Mouse (Mus musculus): Measurements from ENCODE around the gene Pa2g4. TPM values are rescaled to one million over a fixed set of nuclear protein-coding genes. Genes with fewer than 3 reads are reported as not detected.

The Pa2g4 gene
- total RNA-seq, 2 experiments from 2014 or later, result 51.7 to 58.0 TPM

DNA sequence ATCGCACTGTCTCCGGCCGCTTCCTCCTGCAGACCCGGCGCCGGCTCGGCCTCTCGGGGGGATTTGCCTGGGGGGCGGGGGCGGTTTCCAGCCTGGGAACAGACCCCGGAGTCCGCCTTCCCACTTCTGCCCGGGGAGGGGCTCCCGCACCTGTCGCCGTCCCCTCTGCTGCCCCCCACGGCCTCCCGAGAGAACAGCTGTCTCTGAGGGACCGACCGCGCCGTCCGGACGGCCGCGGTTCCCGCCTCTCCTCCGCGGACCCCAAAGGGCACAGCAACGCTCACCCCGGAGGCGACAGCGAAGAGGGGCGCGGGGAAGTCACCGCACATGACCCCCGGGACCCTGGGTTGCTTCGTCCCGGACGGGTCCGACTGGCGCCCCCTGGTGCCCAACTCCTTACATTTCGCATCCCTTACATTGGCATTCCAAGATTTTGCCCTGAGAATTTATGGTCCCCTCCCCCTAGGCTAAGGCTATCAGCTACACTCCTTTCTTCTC lies 24.5 kb upstream of the Pa2g4 start:
- peak overlapping the region; percentile 52 for H3K4me3 ChIP-seq
- peak; percentile 82 for TF ChIP-seq CTCF (IDR thresholded peaks at IDR 0.05)
- no peak overlapping the region for H3K27ac ChIP-seq
- DNase-seq (ENCODE audit: extremely low spot score in 1 of 2, low spot score in 2 of 2), result peak; percentile 39 to 42
- intact Hi-C loops (cut with DNase I), result no loop called here

DNA sequence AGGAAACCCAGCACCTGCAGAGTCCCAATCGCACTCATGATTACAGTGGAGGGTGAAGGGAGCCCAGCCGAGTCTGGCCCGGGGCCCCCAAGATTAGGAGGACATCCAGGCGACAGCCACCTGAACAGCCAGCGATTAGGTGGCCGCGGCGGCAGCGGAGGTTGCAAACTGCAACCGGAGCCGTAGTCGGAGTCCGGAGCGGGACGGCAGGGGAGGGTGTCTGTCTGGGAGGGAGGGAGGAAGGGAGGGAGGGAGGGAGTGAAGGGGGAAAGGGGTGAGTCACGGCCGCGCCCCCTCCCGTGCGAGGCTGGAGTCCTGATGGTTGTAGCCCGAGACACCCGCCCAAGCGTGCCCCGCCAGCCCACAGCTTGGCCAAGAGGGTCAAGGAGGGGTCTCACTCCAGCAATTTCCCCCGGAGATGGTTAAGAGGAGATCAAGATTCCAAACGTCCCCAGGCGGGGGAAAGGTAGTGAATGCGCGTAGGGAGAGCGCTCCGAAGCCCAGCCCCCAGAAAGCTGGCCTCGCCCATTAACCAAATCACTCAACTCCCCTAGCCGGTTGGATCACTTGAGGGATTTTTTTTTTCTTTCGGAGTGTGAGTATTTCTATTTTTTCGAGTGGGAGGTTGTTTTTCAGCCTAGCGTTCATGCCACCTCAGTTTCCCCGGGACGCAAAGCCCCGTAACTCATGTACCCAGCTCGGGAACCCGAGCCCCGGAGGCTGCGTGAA lies 23.8 kb upstream of the Pa2g4 start, which contains the start of gene Erbb3:
Erbb3 (minus strand) TSS at position 189 of the 729 bp plus-strand sequence.
- no peak for DNase-seq (ENCODE audit: extremely low spot score in 1 of 2, low spot score in 2 of 2)
- no peak for TF ChIP-seq CTCF (IDR thresholded peaks at IDR 0.05)
- peak within 1 kb of the TSS; percentile 52 for H3K4me3 ChIP-seq
- intact Hi-C loops (cut with DNase I), result no loop called here
- H3K27ac ChIP-seq, result 0 out of 2 replicates have a peak within 1 kb of the TSS, but pooled peaks have one; percentile 21

DNA sequence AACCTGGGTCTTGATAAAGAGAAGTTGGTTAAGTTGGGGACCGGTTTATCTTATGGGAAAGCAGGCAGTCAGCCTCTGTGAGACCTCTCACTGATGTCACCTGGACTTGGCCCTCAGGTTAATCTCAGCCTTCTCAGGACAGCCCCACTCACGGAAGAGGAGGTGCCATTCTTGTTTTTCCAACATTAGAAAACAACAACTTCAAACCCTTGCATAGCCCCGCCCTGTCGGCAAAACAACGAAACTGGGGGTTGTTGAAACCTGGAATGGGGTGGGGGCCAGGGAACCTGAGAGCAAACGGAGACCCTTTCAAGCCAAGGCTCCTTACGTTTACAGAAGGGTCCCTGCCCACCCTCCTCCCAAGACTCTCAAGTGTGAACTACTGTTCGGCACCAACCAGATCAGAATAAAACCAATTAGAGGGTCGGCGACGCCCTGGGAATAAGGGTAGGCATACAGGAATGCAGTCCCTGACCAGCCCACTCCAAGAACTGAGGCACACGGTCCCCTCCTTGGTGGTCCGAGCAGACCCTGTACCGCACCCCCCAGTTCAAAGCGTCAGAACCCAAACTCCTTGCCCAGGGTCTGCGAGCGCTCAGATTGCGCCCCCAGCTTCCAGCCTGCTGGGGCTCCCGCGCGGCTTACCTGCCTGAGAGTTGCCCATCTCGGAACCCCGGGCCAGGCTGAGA lies 23.1 kb upstream of the Pa2g4 start:
- no peak for TF ChIP-seq CTCF (IDR thresholded peaks at IDR 0.05)
- intact Hi-C loops (cut with DNase I), result no loop called here
- peak overlapping the region; percentile 52 for H3K4me3 ChIP-seq
- DNase-seq (ENCODE audit: extremely low spot score in 1 of 2, low spot score in 2 of 2), result no peak
- H3K27ac ChIP-seq, result 0 out of 2 replicates have a peak overlapping the region, but pooled peaks have one; percentile 21

DNA sequence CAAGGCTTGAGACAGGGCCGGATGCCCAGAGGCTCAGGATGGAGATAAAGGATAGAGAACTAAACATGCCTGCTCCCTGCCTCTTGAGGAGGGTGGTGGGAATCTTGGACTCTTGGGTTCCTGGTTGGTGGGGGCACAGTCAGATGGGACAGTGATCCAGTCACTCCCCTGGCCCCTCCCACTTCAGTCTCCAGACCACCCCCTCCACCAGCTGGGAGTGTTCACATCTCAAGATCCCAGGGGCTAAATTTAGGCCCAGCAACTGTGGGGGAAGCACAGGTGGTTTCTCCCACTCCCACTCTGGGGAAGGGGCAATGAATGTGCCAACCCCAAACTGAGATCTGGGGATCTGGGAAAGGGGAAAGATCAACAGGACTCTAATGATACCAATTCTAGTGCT lies 22.3 kb upstream of the Pa2g4 start:
- no peak for TF ChIP-seq CTCF (IDR thresholded peaks at IDR 0.05)
- H3K27ac ChIP-seq, result peak overlapping the region; percentile 47; the same call in 1 of the 2 replicates
- intact Hi-C loops (cut with DNase I), result no loop called here
- DNase-seq (ENCODE audit: extremely low spot score in 1 of 2, low spot score in 2 of 2), result no peak
- no peak overlapping the region for H3K4me3 ChIP-seq

DNA sequence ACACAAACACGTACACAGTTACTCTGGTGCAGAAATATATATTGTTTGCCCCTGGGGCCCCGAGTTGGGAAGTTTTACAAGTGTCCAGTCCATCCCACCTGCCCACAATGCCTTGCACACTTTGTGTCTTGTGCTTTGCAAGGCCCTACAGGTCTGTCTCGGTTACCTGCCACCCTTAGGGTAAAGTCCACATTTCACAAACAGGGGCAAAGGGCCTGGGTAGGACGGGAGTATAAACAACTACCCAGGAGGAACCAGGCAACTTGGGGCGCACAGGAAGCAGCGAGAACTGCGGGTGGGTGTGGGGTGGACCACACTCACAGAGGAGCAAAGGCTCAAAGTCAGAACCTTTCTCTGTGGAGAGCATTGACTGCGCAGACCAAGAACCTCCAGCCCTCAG lies 21.9 kb upstream of the Pa2g4 start:
- TF ChIP-seq CTCF (IDR thresholded peaks at IDR 0.05), result no peak
- peak overlapping the region; percentile 4; the same call in 1 of the 2 replicates for H3K4me3 ChIP-seq
- no peak for DNase-seq (ENCODE audit: extremely low spot score in 1 of 2, low spot score in 2 of 2)
- intact Hi-C loops (cut with DNase I), result no loop called here
- peak overlapping the region; percentile 47; the same call in 1 of the 2 replicates for H3K27ac ChIP-seq

DNA sequence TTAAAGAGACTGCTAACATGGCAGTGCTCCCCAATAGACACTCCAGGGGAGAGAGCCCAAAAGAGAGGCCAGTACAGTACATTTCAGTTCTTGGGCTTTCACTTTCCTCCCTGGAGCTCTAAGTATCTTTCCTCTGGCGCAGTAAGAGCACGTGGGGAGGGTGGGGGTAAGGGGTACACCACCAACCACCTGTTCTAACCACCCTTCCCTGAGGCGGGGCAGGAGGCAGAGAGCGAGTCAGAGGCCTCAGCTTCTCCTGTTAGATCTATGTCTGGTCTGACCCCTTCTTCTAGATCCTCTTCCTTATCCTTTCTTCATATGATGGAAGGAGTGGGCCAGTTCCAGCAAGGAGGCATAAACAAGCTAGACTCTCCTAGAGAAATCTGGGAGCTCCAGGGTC lies 21.3 kb upstream of the Pa2g4 start:
- no peak overlapping the region; the same call in 1 of the 2 replicates for H3K4me3 ChIP-seq
- H3K27ac ChIP-seq, result peak overlapping the region; percentile 47; the same call in 1 of the 2 replicates
- DNase-seq (ENCODE audit: extremely low spot score in 1 of 2, low spot score in 2 of 2), result no peak
- no peak for TF ChIP-seq CTCF (IDR thresholded peaks at IDR 0.05)
- intact Hi-C loops (cut with DNase I), result no loop called here

DNA sequence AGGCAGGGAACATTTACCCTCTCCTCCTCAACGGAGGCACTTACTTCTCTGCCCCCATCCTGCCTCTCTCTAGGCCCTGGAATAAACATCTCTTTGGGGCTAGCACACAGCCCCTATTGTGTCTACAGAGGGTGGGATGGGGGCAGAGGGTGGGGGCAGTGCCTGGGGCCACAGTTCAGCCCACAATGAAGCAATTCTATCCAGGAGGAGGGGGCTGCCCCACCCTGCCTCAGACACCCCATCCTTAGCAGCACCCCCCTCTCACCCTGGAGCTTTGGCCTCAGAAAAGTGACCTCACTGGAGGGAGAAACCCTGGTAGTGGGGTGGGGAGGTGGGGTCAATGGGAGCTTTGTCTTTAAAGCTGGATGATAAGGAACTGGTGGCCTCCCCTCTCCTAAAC lies 20.8 kb upstream of the Pa2g4 start:
- no peak for TF ChIP-seq CTCF (IDR thresholded peaks at IDR 0.05)
- peak overlapping the region; percentile 53; the same call in 1 of the 2 replicates for H3K27ac ChIP-seq
- intact Hi-C loops (cut with DNase I), result no loop called here
- DNase-seq (ENCODE audit: extremely low spot score in 1 of 2, low spot score in 2 of 2), result no peak
- no peak overlapping the region for H3K4me3 ChIP-seq

DNA sequence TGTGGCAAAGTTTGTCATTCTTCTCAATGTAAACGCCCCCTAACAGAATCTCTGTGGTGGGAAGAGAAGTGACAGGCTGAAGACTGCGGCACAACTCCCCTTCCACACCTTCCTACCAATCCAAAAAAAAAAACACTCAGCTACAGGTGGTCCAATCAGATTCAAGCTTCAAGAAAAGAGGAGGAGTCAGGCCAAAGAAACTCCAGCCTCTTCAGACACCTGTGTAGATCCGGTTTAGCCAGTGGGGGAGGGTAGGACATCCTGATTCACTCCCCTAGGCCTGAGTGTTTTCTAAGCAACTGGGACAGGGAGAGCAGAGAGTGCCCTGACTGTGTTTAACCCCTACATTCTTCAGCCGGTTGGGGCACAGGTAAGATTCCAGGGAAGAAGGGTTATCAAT lies 18.6 kb upstream of the Pa2g4 start:
- DNase-seq (ENCODE audit: extremely low spot score in 1 of 2, low spot score in 2 of 2), result no peak
- no peak overlapping the region for H3K27ac ChIP-seq
- no peak for TF ChIP-seq CTCF (IDR thresholded peaks at IDR 0.05)
- intact Hi-C loops (cut with DNase I), result loop anchor here (2.0 kb wide), 1 partner anchor 18 kb away; no protein-coding TSS in a partner anchor
- H3K4me3 ChIP-seq, result no peak overlapping the region

DNA sequence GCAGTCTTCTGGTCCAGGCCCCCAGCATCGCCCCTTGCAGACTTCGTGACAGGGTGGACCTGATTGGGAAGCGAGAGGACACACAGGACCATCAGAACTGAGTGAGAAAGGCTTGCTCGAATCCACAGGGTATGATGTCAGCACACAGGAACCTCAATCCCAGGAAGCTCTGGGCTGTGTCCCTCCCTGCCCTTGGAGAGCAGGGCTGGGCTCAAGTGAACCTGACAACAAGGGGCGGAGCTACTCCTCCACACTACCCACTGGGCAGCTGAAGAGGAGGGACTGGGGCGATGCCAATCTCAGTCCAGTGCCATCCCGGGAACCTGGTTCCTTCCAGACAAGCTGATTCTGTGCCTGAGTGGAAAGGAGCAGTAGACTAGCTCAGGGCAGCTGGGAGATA lies 17.9 kb upstream of the Pa2g4 start:
- peak in 1 of 2 experiments; percentile 33 for DNase-seq (ENCODE audit: extremely low spot score in 1 of 2, low spot score in 2 of 2)
- intact Hi-C loops (cut with DNase I), result loop anchor here (2.0 kb wide), 1 partner anchor 17 kb away; no protein-coding TSS in a partner anchor
- H3K27ac ChIP-seq, result no peak overlapping the region
- H3K4me3 ChIP-seq, result no peak overlapping the region
- no peak for TF ChIP-seq CTCF (IDR thresholded peaks at IDR 0.05)

DNA sequence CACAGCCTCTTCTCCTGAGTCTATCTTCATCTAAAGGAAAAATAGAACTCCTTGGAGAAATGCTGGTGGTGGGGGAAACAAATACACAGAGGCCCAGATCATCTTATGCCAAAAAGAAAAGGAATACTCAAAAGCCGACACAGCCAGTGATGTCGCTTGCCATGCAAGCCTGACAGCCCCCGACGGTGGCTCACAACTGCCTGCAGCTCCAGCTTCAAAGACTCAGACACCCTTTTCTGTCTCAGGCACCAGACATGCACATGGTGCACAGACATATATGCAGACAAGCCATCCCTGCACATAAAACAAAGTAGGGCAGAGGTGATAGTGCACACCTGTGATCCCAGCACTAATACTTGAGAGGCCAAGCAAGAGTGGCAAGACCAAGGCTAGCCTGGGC lies 13.9 kb upstream of the Pa2g4 start:
- H3K4me3 ChIP-seq, result no peak overlapping the region
- DNase-seq (ENCODE audit: extremely low spot score in 1 of 2, low spot score in 2 of 2), result no peak
- intact Hi-C loops (cut with DNase I), result no loop called here
- no peak overlapping the region for H3K27ac ChIP-seq
- no peak for TF ChIP-seq CTCF (IDR thresholded peaks at IDR 0.05)

DNA sequence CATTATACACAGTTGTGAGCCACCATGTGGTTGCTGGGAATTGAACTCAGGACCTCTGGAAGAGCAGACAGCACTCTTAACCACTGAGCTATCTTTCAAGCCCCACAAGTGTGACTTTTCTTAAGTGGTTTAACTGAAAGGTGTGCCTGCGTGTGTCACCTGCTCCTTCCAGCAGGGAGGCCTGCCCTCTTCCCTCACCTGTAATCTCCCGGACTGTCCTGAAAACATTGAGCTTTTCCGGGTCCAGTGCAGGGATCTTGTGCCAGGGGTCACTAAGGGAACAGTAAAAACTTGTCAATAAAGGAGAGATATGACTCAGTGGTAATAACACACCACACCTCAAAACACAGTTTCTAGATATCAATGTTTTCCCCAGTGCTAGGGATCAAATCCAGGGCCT lies 13.5 kb upstream of the Pa2g4 start:
- H3K4me3 ChIP-seq, result no peak overlapping the region
- no peak for DNase-seq (ENCODE audit: extremely low spot score in 1 of 2, low spot score in 2 of 2)
- no peak overlapping the region for H3K27ac ChIP-seq
- TF ChIP-seq CTCF (IDR thresholded peaks at IDR 0.05), result no peak
- intact Hi-C loops (cut with DNase I), result no loop called here

DNA sequence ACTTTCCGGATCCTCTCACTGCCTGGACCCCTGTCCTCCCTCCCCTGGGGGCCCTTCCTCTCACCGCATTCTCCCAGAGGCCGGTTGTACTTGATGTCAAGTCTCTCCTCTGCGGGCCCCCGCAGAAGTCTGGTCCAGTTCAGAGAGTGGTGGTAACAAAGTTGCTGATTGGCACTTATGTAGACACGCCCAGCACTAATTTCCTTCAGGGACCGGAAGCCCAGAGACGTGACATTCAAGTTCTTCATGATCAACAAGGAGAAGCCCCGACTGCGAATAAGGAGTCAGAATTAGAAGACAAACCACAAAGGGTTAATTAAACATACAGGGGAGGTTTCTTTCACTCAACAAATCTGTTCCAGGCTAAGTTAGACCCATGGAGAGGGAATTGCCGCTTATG lies 12.5 kb upstream of the Pa2g4 start:
- Histone ChIP-seq H3K27ac (no peak overlapping the region), H3K4me3 (no peak overlapping the region)
- no peak for TF ChIP-seq CTCF (IDR thresholded peaks at IDR 0.05)
- intact Hi-C loops (cut with DNase I), result no loop called here
- DNase-seq (ENCODE audit: extremely low spot score in 1 of 2, low spot score in 2 of 2), result no peak
